Mouse (Mus musculus) liver, embryonic 14.5 days (tissue): ENCODE data around the gene Wapl. TPM values are rescaled to one million over a fixed set of nuclear protein-coding genes. Genes with fewer than 3 reads are reported as not detected.

ENCODE experiments used
- ATAC-seq: fragments of 200-750 bp; cut with Nextera tagmentation; 2 replicates; pipeline ENCODE4 v1.8.0; 2017; ENCODE audit warnings: moderate number of reproducible peaks, mild to moderate bottlenecking, moderate library complexity; ENCODE audit not compliant: insufficient read depth
- DNase-seq, 3 experiments: peaks; one replicate each; pipeline ENCODE4 v3.0.0-alpha.2; 2012 to 2013; ENCODE audit warnings: low read depth in 3 of 3, low spot score in 3 of 3
- H3K27ac ChIP-seq: fragments of 300-500 bp; sonication (generic); 2 replicates; pipeline ENCODE4 v1.5.1; 2014; ENCODE audit warnings: moderate library complexity, mild to moderate bottlenecking, control low read depth, inconsistent platforms
- H3K27me3 ChIP-seq: fragments of 300-500 bp; sonication (generic); 2 replicates; pipeline ENCODE4 v1.6.1; 2014; ENCODE audit warnings: mild to moderate bottlenecking, low read length, moderate library complexity; ENCODE audit not compliant: control insufficient read depth, insufficient read depth
- H3K36me3 ChIP-seq: fragments of 300-500 bp; sonication (generic); replicated peaks from 2 replicates; pipeline ENCODE4 v1.6.1; 2014; ENCODE audit warnings: low read depth; ENCODE audit not compliant: control insufficient read depth, insufficient read depth
- H3K4me1 ChIP-seq, 2 experiments: fragments of 200-500 bp in 1 of 2; fragments of 300-500 bp in 1 of 2; sonication (generic) in 1 of 2; replicated peaks; 2 replicates each; pipeline ENCODE4 v1.6.1; 2012 to 2014; ENCODE audit warnings: antibody characterized with exemption in 1 of 2, inconsistent platforms in 1 of 2, low read length in 1 of 2; ENCODE audit not compliant: control insufficient read depth in 2 of 2, insufficient read depth in 2 of 2
- H3K4me2 ChIP-seq: fragments of 300-500 bp; sonication (generic); 2 replicates; pipeline ENCODE4 v1.6.1; 2014; ENCODE audit warnings: low read depth, mild to moderate bottlenecking, control low read depth, moderate library complexity
- H3K4me3 ChIP-seq, 2 experiments: fragments of 200-500 bp in 1 of 2; fragments of 300-500 bp in 1 of 2; sonication (generic) in 1 of 2; 2 replicates each; pipeline ENCODE4 v1.5.1; 2012 to 2014; ENCODE audit warnings: low read depth in 2 of 2, low read length in 2 of 2, mild to moderate bottlenecking in 2 of 2, control low read depth in 1 of 2, inconsistent platforms in 1 of 2, moderate library complexity in 1 of 2; ENCODE audit not compliant: insufficient read depth in 1 of 2
- H3K9ac ChIP-seq: fragments of 300-500 bp; sonication (generic); replicated peaks from 2 replicates; pipeline ENCODE4 v1.6.1; 2014; ENCODE audit warnings: mild to moderate bottlenecking, control low read depth, moderate library complexity
- H3K9me3 ChIP-seq: fragments of 300-500 bp; sonication (generic); 2 replicates; pipeline ENCODE4 v1.6.1; 2016; ENCODE audit warnings: low read length, mixed read lengths; ENCODE audit not compliant: control insufficient read depth
- CTCF ChIP-seq: IDR thresholded peaks from 2 replicates; pipeline ENCODE4 v1.5.1; 2016; ENCODE audit warnings: antibody characterized with exemption, low read depth, control low read depth
- EP300 ChIP-seq: IDR thresholded peaks from 2 replicates; pipeline ENCODE4 v1.6.1; 2016; ENCODE audit warnings: antibody characterized with exemption, low read depth
- WGBS: fragments of 180-500 bp; shearing (Covaris S2); extraction: QIAGEN DNeasy Blood & Tissue Kit; methylation state at CpG from one replicate; pipeline ENCODE4 v1.1.7; 2014; ENCODE audit not compliant: insufficient replicate concordance; 5-methylcytosine and 5-hydroxymethylcytosine counted together
- polyA plus RNA-seq, 2 experiments: library from polyadenylated mRNA; depleted of rRNA in 1 of 2; stranded (reverse) in 1 of 2; unstranded in 1 of 2; fragments of >200 nt; fragmentation: Nextera tagmentation in 1 of 2; extraction: Ambion mirVana in 1 of 2; gene quantifications; 2 replicates each; pipeline versions ENCODE4 v1.2.1 to v1.2.3; 2012 to 2014

Wapl gene
- polyA plus RNA-seq, 2 experiments = 25.0 to 25.2 TPM

GRCm38 (mm10) chr14:34776719-34777385, 103.1 kb downstream of the Wapl start:
- H3K4me2 ChIP-seq = no peak overlapping the region
- no peaks in the 10 kb centered on the region for H3K36me3 ChIP-seq
- 70% methylated on average over 12 of the region's 12 CpGs for WGBS
- no peaks in the 10 kb centered on the region for H3K9me3 ChIP-seq
- no peak for ATAC-seq
- H3K9ac ChIP-seq = no peak overlapping the region
- no peaks in the 10 kb centered on the region for H3K27me3 ChIP-seq
- TF ChIP-seq CTCF = no peak
- TF ChIP-seq EP300 = no peak
- no peak overlapping the region for H3K4me3 ChIP-seq
- DNase-seq = no peak
- H3K27ac ChIP-seq = no peak overlapping the region
- 0 out of 4 replicates have a peak, but pooled peaks cover 0 to 1% of the 10 kb centered on the region in 2 experiments for H3K4me1 ChIP-seq

GRCm38 (mm10) chr14:34777810-34778209, 104.1 kb downstream of the Wapl start:
- ATAC-seq (no peak), DNase-seq (peak in 1 of 3 experiments; percentile 47)
- Histone ChIP-seq H3K36me3 (no peaks in the 10 kb centered on the region), H3K4me2 (no peak overlapping the region), H3K4me1 (no peaks in the 10 kb centered on the region), H3K4me3 (no peak overlapping the region), H3K27me3 (no peaks in the 10 kb centered on the region), H3K9ac (no peak overlapping the region), H3K27ac (no peak overlapping the region), H3K9me3 (no peaks in the 10 kb centered on the region)
- WGBS = 10% methylated on average over 10 of the region's 10 CpGs
- TF ChIP-seq CTCF = peak; percentile 89
- no peak for TF ChIP-seq EP300

- no peak for DNase-seq
- WGBS = 54% methylated on average over 7 of the region's 7 CpGs
Measured at GRCm38 (mm10) chr14:34778760-34779159, 105.0 kb downstream of the Wapl start.

GRCm38 (mm10) chr14:34793406-34794037, 119.8 kb downstream of the Wapl start:
- H3K4me3 ChIP-seq = no peak overlapping the region
- no peak for ATAC-seq
- H3K9me3 ChIP-seq = no peaks in the 10 kb centered on the region
- H3K4me2 ChIP-seq = no peak overlapping the region
- no peak overlapping the region for H3K9ac ChIP-seq
- no peak overlapping the region for H3K27ac ChIP-seq
- H3K36me3 ChIP-seq = no peaks in the 10 kb centered on the region
- 41% methylated on average over 1 of the region's 1 CpGs for WGBS
- H3K27me3 ChIP-seq = no peaks in the 10 kb centered on the region
- no peaks in the 10 kb centered on the region for H3K4me1 ChIP-seq
- no peak for DNase-seq
- no peak for TF ChIP-seq CTCF
- no peak for TF ChIP-seq EP300

More at GRCm38 (mm10) chr14:34778760-34779159, 105.0 kb downstream of the Wapl start:
- Histone ChIP-seq H3K27me3 (no peaks in the 10 kb centered on the region), H3K4me1 (no peaks in the 10 kb centered on the region), H3K4me3 (no peak overlapping the region), H3K4me2 (no peak overlapping the region), H3K9me3 (no peaks in the 10 kb centered on the region), H3K36me3 (no peaks in the 10 kb centered on the region), H3K9ac (no peak overlapping the region), H3K27ac (no peak overlapping the region)
- TF ChIP-seq CTCF = no peak
- TF ChIP-seq EP300 = no peak
- ATAC-seq = no peak

Other genes with a start within 250 kb of the Wapl start
- gene Bmpr1a, start 170.6 kb upstream of the Wapl start, polyA plus RNA-seq (2012; rRNA removed) = 1.9 and 2.8 TPM in 2 replicates
- gene Bmpr1a, start 170.6 kb upstream of the Wapl start, polyA plus RNA-seq (2014; fragmentation: Nextera tagmentation; extraction: Ambion mirVana) = 3.2 and 3.9 TPM in 2 replicates
- not detected in 2 replicates for gene 9230112D13Rik, start 151.1 kb upstream of the Wapl start, polyA plus RNA-seq (2012; rRNA removed)
- not detected in 2 replicates for gene 9230112D13Rik, start 151.1 kb upstream of the Wapl start, polyA plus RNA-seq (2014; fragmentation: Nextera tagmentation; extraction: Ambion mirVana)
- gene Ldb3, start 85.2 kb upstream of the Wapl start, polyA plus RNA-seq (2012; rRNA removed) = 0.03 and 0.07 TPM in 2 replicates
- 0.04 and 0.05 TPM in 2 replicates for gene Ldb3, start 85.2 kb upstream of the Wapl start, polyA plus RNA-seq (2014; fragmentation: Nextera tagmentation; extraction: Ambion mirVana)
- not detected in 2 replicates for gene Opn4, start 73.8 kb upstream of the Wapl start, polyA plus RNA-seq (2012; rRNA removed)
- gene Opn4, start 73.8 kb upstream of the Wapl start, polyA plus RNA-seq (2014; fragmentation: Nextera tagmentation; extraction: Ambion mirVana) = not detected in 2 replicates
- gene Grid1, start 146.2 kb downstream of the Wapl start, polyA plus RNA-seq (2012; rRNA removed) = 0.04 TPM in 2 replicates
- 0.16 TPM in 1 of 2 replicates, not detected in the other for gene Grid1, start 146.2 kb downstream of the Wapl start, polyA plus RNA-seq (2014; fragmentation: Nextera tagmentation; extraction: Ambion mirVana)